Mouse (Mus musculus): ENCODE measurements around the gene Gzmb. TPM values are rescaled to one million over a fixed set of nuclear protein-coding genes. Genes with fewer than 3 reads are reported as not detected.
A peak's percentile ranks its signal among the peaks of the same experiment; 100 is the strongest.
"Not testable (repeated sequence)": the region's sequence is repeated elsewhere in the genome, so short reads cannot be mapped to it uniquely, and the experiment has no call there.

Gzmb gene
- total and polyA plus RNA-seq, 3 experiments, result 1.1 to 42.7 (median 28.5) TPM

DNA sequence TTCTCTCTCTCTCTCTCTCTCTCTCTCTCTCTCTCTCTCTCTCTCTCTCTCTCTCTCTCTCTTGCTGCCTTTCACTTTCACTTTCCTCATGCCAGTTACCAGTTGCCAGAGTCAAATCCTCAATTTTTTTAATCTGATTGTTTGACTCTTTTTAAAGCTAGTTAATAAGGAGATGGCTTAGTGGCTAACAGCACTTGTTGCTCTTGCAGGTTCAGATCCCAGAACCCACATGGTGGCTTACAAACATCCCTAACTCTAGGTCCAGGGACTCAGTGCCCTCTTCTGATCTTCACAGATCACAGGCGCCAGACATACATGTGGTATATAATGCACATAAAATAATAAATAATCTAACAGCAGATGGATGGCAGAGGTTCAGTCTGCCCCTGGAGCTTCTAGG is 21.8 kb upstream of the Gzmb start:
- H3K4me1 ChIP-seq (ENCODE audit: insufficient read depth, low read depth, low read length), result peaks cover 5% of the 10 kb centered on the region; the same call in 1 of the 2 replicates
- H3K36me3 ChIP-seq (replicated peaks), result no peaks in the 10 kb centered on the region
- peaks cover 28% of the 10 kb centered on the region for H3K27me3 ChIP-seq (ENCODE audit: insufficient read depth, low read length)
- TF ChIP-seq CTCF (IDR thresholded peaks at IDR 0.05; ENCODE audit: low read depth, low read length) (no peak), GATA1 (IDR thresholded peaks at IDR 0.05; ENCODE audit: borderline replicate concordance, low read length) (no peak), TAL1 (conservative IDR thresholded peaks at IDR 0.05; ENCODE audit: low read depth, low read length) (no peak), GATA2 (IDR thresholded peaks at IDR 0.05; ENCODE audit: borderline replicate concordance, low read depth, low read length) (no peak), POLR2AphosphoS5 (IDR thresholded peaks at IDR 0.05; ENCODE audit: insufficient replicate concordance, low read depth, low read length) (no peak)
- no peak for ATAC-seq (ENCODE audit: extremely low read depth, insufficient number of reproducible peaks, low FRiP score, poor library complexity, severe bottlenecking)
- DNase-seq (ENCODE audit: low spot score), result no peak
- H3K9me3 ChIP-seq (replicated peaks), result no peaks in the 10 kb centered on the region
- H3K4me3 ChIP-seq (ENCODE audit: low read depth, low read length), result no peak overlapping the region

DNA sequence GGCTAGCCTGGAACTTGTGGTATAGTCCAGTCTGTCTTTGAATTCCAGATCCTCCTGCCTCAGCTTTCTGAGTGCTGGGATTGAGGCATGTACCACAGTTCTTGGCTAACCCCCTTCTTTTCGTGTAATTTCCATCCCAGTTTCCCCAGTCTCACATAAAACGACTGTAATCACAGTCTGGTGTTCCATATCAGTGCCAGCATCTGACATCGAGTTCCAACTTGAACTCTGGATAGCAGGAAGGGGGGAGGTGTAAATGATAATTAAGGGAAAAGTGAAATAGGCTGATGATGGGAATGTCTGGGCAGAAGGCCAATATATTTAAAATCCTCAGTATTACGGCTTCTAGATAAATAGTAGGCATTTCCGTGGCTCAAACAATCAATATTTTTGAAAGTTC is 19.0 kb upstream of the Gzmb start:
- peaks cover 24% of the 10 kb centered on the region for H3K27me3 ChIP-seq (ENCODE audit: insufficient read depth, low read length)
- no peak for DNase-seq (ENCODE audit: low spot score)
- TF ChIP-seq GATA2 (IDR thresholded peaks at IDR 0.05; ENCODE audit: borderline replicate concordance, low read depth, low read length) (no peak), CTCF (IDR thresholded peaks at IDR 0.05; ENCODE audit: low read depth, low read length) (no peak), GATA1 (IDR thresholded peaks at IDR 0.05; ENCODE audit: borderline replicate concordance, low read length) (no peak), TAL1 (conservative IDR thresholded peaks at IDR 0.05; ENCODE audit: low read depth, low read length) (no peak), POLR2AphosphoS5 (IDR thresholded peaks at IDR 0.05; ENCODE audit: insufficient replicate concordance, low read depth, low read length) (no peak)
- H3K9me3 ChIP-seq (replicated peaks), result no peaks in the 10 kb centered on the region
- peaks cover 15% of the 10 kb centered on the region for H3K4me1 ChIP-seq (ENCODE audit: insufficient read depth, low read depth, low read length)
- no peak overlapping the region for H3K4me3 ChIP-seq (ENCODE audit: low read depth, low read length)
- ATAC-seq (ENCODE audit: extremely low read depth, insufficient number of reproducible peaks, low FRiP score, poor library complexity, severe bottlenecking), result no peak
- no peaks in the 10 kb centered on the region for H3K36me3 ChIP-seq (replicated peaks)

DNA sequence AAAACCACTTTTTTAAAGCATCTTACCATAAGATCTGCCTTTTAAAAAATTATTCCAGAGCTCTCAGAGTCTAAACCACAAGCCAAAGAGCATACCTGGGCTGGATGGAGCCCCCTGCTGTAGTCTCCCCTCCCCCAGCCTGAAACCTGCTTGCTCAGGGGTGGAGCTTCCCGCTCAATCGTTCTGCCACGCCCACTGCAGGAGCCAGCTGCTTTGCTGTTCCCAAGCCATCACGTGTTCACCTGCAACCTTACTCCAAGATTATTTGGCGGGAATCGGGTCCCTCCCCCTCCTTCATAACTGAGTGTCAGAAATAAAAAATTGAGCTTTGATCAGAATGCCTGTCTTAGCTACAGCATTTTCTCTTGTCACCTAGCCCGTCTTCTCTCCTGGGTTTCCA is 16.6 kb upstream of the Gzmb start:
- not testable (repeated sequence) for H3K4me3 ChIP-seq (ENCODE audit: low read depth, low read length); H3K36me3 ChIP-seq (replicated peaks); DNase-seq (ENCODE audit: low spot score); ATAC-seq (ENCODE audit: extremely low read depth, insufficient number of reproducible peaks, low FRiP score, poor library complexity, severe bottlenecking); H3K9me3 ChIP-seq (replicated peaks)
- peaks cover 15% of the 10 kb centered on the region for H3K4me1 ChIP-seq (ENCODE audit: insufficient read depth, low read depth, low read length)
- peaks cover 16% of the 10 kb centered on the region for H3K27me3 ChIP-seq (ENCODE audit: insufficient read depth, low read length)

DNA sequence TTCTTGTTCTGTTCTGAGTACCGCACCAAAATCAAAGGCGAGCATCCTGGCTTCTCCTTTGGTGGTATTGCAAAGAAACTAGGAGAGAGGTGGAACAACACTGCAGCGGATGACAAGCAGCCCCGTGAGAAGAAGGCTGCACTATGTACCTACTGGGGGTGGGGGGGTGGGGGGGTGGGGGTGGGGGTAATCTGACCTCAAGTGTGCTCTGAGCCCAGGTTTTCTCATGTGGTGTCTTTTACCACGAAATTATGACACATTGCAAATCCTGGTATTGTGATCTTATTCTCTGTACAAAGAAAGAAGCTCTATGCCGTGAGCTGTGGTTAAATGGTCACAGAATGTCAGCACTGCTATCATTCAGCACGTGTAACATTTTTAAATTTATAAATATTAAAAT is 14.0 kb upstream of the Gzmb start:
- H3K4me3 ChIP-seq (ENCODE audit: low read depth, low read length); H3K9me3 ChIP-seq (replicated peaks); ATAC-seq (ENCODE audit: extremely low read depth, insufficient number of reproducible peaks, low FRiP score, poor library complexity, severe bottlenecking); DNase-seq (ENCODE audit: low spot score); H3K36me3 ChIP-seq (replicated peaks): not testable (repeated sequence)
- peaks cover 13% of the 10 kb centered on the region for H3K27me3 ChIP-seq (ENCODE audit: insufficient read depth, low read length)
- H3K4me1 ChIP-seq (ENCODE audit: insufficient read depth, low read depth, low read length), result peaks cover 18% of the 10 kb centered on the region

- Histone ChIP-seq H3K9me3 (replicated peaks) (no peaks in the 10 kb centered on the region), H3K36me3 (replicated peaks) (no peaks in the 10 kb centered on the region), H3K4me3 (ENCODE audit: low read depth, low read length) (no peak overlapping the region), H3K4me1 (ENCODE audit: insufficient read depth, low read depth, low read length) (peaks cover 36% of the 10 kb centered on the region), H3K27me3 (ENCODE audit: insufficient read depth, low read length) (no peaks in the 10 kb centered on the region)
- ATAC-seq (ENCODE audit: extremely low read depth, insufficient number of reproducible peaks, low FRiP score, poor library complexity, severe bottlenecking), result peak; percentile 57
- TF ChIP-seq GATA1 (IDR thresholded peaks at IDR 0.05; ENCODE audit: borderline replicate concordance, low read length) (no peak), GATA2 (IDR thresholded peaks at IDR 0.05; ENCODE audit: borderline replicate concordance, low read depth, low read length) (no peak), TAL1 (conservative IDR thresholded peaks at IDR 0.05; ENCODE audit: low read depth, low read length) (no peak), CTCF (IDR thresholded peaks at IDR 0.05; ENCODE audit: low read depth, low read length) (no peak), POLR2AphosphoS5 (IDR thresholded peaks at IDR 0.05; ENCODE audit: insufficient replicate concordance, low read depth, low read length) (no peak)
- no peak for DNase-seq (ENCODE audit: low spot score)
Observed at GRCm38 (mm10) chr14:56266109-56266508, 4.0 kb upstream of the Gzmb start.

GRCm38 (mm10) chr14:56240409-56240808 is 21.7 kb downstream of the Gzmb start:
- Histone ChIP-seq H3K4me3 (ENCODE audit: low read depth, low read length) (no peak overlapping the region), H3K4me1 (ENCODE audit: insufficient read depth, low read depth, low read length) (no peaks in the 10 kb centered on the region), H3K36me3 (replicated peaks) (no peaks in the 10 kb centered on the region), H3K9me3 (replicated peaks) (peaks cover 4% of the 10 kb centered on the region), H3K27me3 (ENCODE audit: insufficient read depth, low read length) (peaks cover 6% of the 10 kb centered on the region; the same call in 1 of the 2 replicates)
- TF ChIP-seq POLR2AphosphoS5 (IDR thresholded peaks at IDR 0.05; ENCODE audit: insufficient replicate concordance, low read depth, low read length) (no peak), TAL1 (conservative IDR thresholded peaks at IDR 0.05; ENCODE audit: low read depth, low read length) (no peak), CTCF (IDR thresholded peaks at IDR 0.05; ENCODE audit: low read depth, low read length) (no peak), GATA2 (IDR thresholded peaks at IDR 0.05; ENCODE audit: borderline replicate concordance, low read depth, low read length) (no peak), GATA1 (IDR thresholded peaks at IDR 0.05; ENCODE audit: borderline replicate concordance, low read length) (no peak)
- ATAC-seq (ENCODE audit: extremely low read depth, insufficient number of reproducible peaks, low FRiP score, poor library complexity, severe bottlenecking), result no peak
- DNase-seq (ENCODE audit: low spot score), result no peak

- H3K4me3 ChIP-seq (ENCODE audit: low read depth, low read length), result no peak within 1 kb of the TSS
- H3K9me3 ChIP-seq (replicated peaks), result peaks cover 4% of the 10 kb centered on the region
- peaks cover 4% of the 10 kb centered on the region; the same call in 1 of the 2 replicates for H3K4me1 ChIP-seq (ENCODE audit: insufficient read depth, low read depth, low read length)
- H3K27me3 ChIP-seq (ENCODE audit: insufficient read depth, low read length), result peaks cover 25% of the 10 kb centered on the region
- TF ChIP-seq GATA1 (IDR thresholded peaks at IDR 0.05; ENCODE audit: borderline replicate concordance, low read length) (no peak), POLR2AphosphoS5 (IDR thresholded peaks at IDR 0.05; ENCODE audit: insufficient replicate concordance, low read depth, low read length) (no peak), TAL1 (conservative IDR thresholded peaks at IDR 0.05; ENCODE audit: low read depth, low read length) (no peak), CTCF (IDR thresholded peaks at IDR 0.05; ENCODE audit: low read depth, low read length) (no peak), GATA2 (IDR thresholded peaks at IDR 0.05; ENCODE audit: borderline replicate concordance, low read depth, low read length) (no peak)
- no peaks in the 10 kb centered on the region for H3K36me3 ChIP-seq (replicated peaks)
- ATAC-seq (ENCODE audit: extremely low read depth, insufficient number of reproducible peaks, low FRiP score, poor library complexity, severe bottlenecking), result no peak
- no peak for DNase-seq (ENCODE audit: low spot score)
Observed at GRCm38 (mm10) chr14:56234556-56234955, 27.5 kb downstream of the Gzmb start, which contains the start of gene Gzmc. Gene Gzmc (minus strand): TSS chr14:56234656.
